Mouse (Mus musculus) activated CD4-positive, CD25-positive, alpha-beta regulatory T cell (primary cell): ENCODE measurements around the gene Gm19426. TPM values are rescaled to one million over a fixed set of nuclear protein-coding genes. Genes with fewer than 3 reads are reported as not detected.

Experiments used
- polyA plus RNA-seq, 2 experiments: library from polyadenylated mRNA; unstranded; fragments of 100-300 nt; shearing (Covaris generic); gene quantifications; one replicate each; pipeline ENCODE4 v1.2.1; 2017

Gm19426 gene
- not detected for polyA plus RNA-seq

GRCm38 (mm10) chr2:84743561-84743960, at the start of gene Gm19426:
Gm19426 (minus strand) TSS chr2:84743655.

GRCm38 (mm10) chr2:84775241-84775640, 31.8 kb upstream of the Gm19426 start, which contains the start of gene Serping1:
Serping1 (minus strand) TSS chr2:84775444.

GRCm38 (mm10) chr2:84733579-84734300, 9.7 kb downstream of the Gm19426 start, which contains the start of gene Ypel4:
Ypel4 (plus strand) TSS chr2:84734058.

DNA sequence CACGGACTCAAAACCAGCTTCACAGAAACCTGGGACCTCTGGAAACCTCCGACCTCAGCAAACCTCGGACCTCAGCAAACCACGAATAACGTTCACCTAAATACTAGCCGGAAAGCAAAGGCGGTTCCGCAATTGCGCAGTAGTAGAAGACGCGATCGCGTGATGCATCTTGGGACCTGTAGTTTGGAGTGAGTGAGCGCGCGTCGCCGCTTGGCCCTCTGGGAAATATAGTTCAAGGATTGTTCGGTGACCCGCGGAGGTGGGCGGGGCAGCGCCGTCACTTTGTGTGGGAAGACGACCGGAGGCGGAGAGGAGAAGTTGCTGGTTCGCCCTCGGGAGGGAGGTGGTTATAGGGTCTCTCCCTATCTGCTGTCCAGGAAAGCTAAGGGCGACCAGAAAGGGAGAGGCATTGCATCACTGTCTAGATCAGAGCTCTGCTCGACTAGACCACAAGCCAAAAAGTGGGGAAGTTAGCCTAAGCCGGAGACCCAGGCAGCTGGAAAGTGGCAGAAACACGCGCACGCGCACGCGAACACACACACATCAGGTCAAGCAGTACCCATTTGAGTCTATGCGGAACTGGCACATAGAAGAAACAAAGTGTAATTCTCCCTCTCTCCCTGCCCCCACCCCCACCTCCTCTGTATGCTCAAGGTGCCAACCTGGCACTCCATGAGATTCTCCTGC, 16.1 kb downstream of the Gm19426 start, which contains the start of gene Clp1:
Gene Clp1, minus strand, starts transcription at position 179 of the 687 bp plus-strand sequence.

DNA sequence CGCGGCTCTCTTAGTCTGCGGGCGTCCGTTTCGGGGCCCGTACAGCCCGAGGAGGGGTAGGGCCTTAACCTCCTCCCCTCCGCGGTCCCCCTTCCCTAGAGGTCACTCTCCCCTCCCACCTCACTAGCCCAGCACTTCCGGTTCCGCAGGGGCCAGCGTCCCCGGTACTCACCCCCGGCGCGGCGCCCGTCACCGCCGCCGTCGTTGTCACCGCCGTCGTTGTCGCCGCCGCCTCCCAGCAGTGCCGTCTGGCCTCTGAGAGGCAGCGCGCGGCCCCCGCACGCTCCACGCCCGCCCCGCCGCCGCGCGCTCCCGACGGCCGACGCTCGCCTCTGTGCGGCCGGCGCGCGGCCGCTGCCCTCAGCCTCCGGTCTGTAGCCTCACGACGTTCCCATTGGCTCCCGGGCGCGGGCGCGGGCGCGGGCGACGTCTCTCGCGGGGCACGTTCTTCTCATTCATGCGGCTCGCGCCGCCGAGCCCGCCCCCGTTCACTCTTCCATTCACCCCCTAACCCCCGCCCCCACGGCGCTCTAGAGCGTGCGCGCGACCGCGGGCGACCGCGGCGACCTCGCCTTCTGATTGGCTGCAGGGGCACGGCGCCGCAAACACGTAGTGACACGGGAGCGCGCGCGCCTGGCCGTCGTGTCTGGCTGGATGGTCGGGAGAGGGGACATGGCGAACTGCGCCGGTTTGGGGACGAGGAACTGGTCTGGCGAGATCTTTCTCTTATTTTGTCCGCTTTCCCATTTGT, 28.5 kb downstream of the Gm19426 start, which contains the start of gene Zdhhc5:
Gene Zdhhc5, minus strand, starts transcription at position 370 of the 751 bp plus-strand sequence.

Other genes starting within 250 kb of the Gm19426 start
- gene Ctnnd1, start 92.9 kb downstream of the Gm19426 start, polyA plus RNA-seq: 1 to 10 TPM in 1 of 2 experiments, under 1 TPM in 1; 0.62 to 2.2 TPM
- gene Btbd18, start 84.6 kb downstream of the Gm19426 start, polyA plus RNA-seq: under 1 TPM in 1 of 2 experiments, not detected in 1; 0.23 TPM
- gene Selenoh, start 72.9 kb downstream of the Gm19426 start, polyA plus RNA-seq: 100 to 1,000 TPM; 110 to 128 TPM
- not detected for gene Gm28635, start 65.6 kb downstream of the Gm19426 start, polyA plus RNA-seq
- gene Med19, start 65.3 kb downstream of the Gm19426 start, polyA plus RNA-seq: 10 to 100 TPM; 31.4 to 34.1 TPM
- 10 to 100 TPM; 70.5 to 91.6 TPM for gene Tmx2, start 64.5 kb downstream of the Gm19426 start, polyA plus RNA-seq
- gene Zdhhc5, start 28.5 kb downstream of the Gm19426 start, polyA plus RNA-seq: 10 to 100 TPM; 27.5 to 46.1 TPM
- gene Clp1, start 16.3 kb downstream of the Gm19426 start, polyA plus RNA-seq: 10 to 100 TPM; 49.8 to 53.2 TPM
- gene Ypel4, start 9.6 kb downstream of the Gm19426 start, polyA plus RNA-seq: 1 to 10 TPM in 1 of 2 experiments, under 1 TPM in 1; 0.31 to 1.1 TPM
- not detected for gene Serping1, start 31.8 kb upstream of the Gm19426 start, polyA plus RNA-seq
- 10 to 100 TPM; 23.1 to 71.4 TPM for gene Ube2l6, start 55.2 kb upstream of the Gm19426 start, polyA plus RNA-seq
- under 1 TPM in 1 of 2 experiments, not detected in 1; 0.16 TPM for gene Smtnl1, start 79.0 kb upstream of the Gm19426 start, polyA plus RNA-seq
- gene Timm10, start 83.3 kb upstream of the Gm19426 start, polyA plus RNA-seq: 10 to 100 TPM; 21.9 to 43.6 TPM
- 1 to 10 TPM; 7.3 to 8.2 TPM for gene Slc43a1, start 95.2 kb upstream of the Gm19426 start, polyA plus RNA-seq
- not detected for gene Rtn4rl2, start 143.1 kb upstream of the Gm19426 start, polyA plus RNA-seq
- gene Slc43a3, start 192.9 kb upstream of the Gm19426 start, polyA plus RNA-seq: 10 to 100 TPM; 10.3 to 15.7 TPM
- 1 to 10 TPM; 7.7 to 8.3 TPM for gene Prg2, start 236.8 kb upstream of the Gm19426 start, polyA plus RNA-seq
- gene Prg3, start 244.6 kb upstream of the Gm19426 start, polyA plus RNA-seq: under 1 TPM; 0.29 to 0.43 TPM